Mouse (Mus musculus): ENCODE measurements at regions not wholly inside any gene's neighbourhood (a gene's known extent, or its start where the extent isn't known, plus 50 kb on each side); places are given as distances from the start of the nearest gene placed in this dataset.

- TF ChIP-seq POLR2A (IDR thresholded peaks at IDR 0.05; ENCODE audit: low read depth, low read length) (no peak), CTCF (IDR thresholded peaks at IDR 0.05; ENCODE audit: extremely low read depth, insufficient read depth, insufficient read length, insufficient replicate concordance) (no peak)
- 70% methylated on average over 1 of the region's 1 CpGs for WGBS
Observed at GRCm38 (mm10) chr11:111577883-111578282, 511.9 kb downstream of the Kcnj2 start.

GRCm38 (mm10) chr11:111582980-111583379, 517.0 kb downstream of the Kcnj2 start:
- WGBS, result 82% methylated on average over 4 of the region's 4 CpGs
- TF ChIP-seq POLR2A (IDR thresholded peaks at IDR 0.05; ENCODE audit: low read depth, low read length) (no peak), CTCF (IDR thresholded peaks at IDR 0.05; ENCODE audit: extremely low read depth, insufficient read depth, insufficient read length, insufficient replicate concordance) (no peak)
- no peak for DNase-seq (ENCODE audit: low read depth in 1 of 2, low spot score in 2 of 2)
- Histone ChIP-seq H3K4me3 (ENCODE audit: extremely low read depth, insufficient read depth, insufficient read length) (no peak overlapping the region), H3K36me3 (ENCODE audit: control insufficient read depth, insufficient read depth, low read length) (no peaks in the 10 kb centered on the region), H3K27me3 (ENCODE audit: control insufficient read depth, insufficient read depth, low read length) (no peaks in the 10 kb centered on the region), H3K27ac (ENCODE audit: insufficient read depth, low read length) (no peak overlapping the region), H3K4me1 (ENCODE audit: control insufficient read depth, insufficient read depth, insufficient read length) (no peaks in the 10 kb centered on the region)

More at GRCm38 (mm10) chr11:111577883-111578282, 511.9 kb downstream of the Kcnj2 start:
- DNase-seq (ENCODE audit: low read depth in 1 of 2, low spot score in 2 of 2), result no peak
- no peak overlapping the region for H3K27ac ChIP-seq (ENCODE audit: insufficient read depth, low read length)
- no peak overlapping the region for H3K4me3 ChIP-seq (ENCODE audit: extremely low read depth, insufficient read depth, insufficient read length)
- H3K27me3 ChIP-seq (ENCODE audit: control insufficient read depth, insufficient read depth, low read length), result no peaks in the 10 kb centered on the region
- no peaks in the 10 kb centered on the region for H3K36me3 ChIP-seq (ENCODE audit: control insufficient read depth, insufficient read depth, low read length)
- no peaks in the 10 kb centered on the region for H3K4me1 ChIP-seq (ENCODE audit: control insufficient read depth, insufficient read depth, insufficient read length)

GRCm38 (mm10) chr11:111583606-111584005, 517.6 kb downstream of the Kcnj2 start:
- TF ChIP-seq POLR2A (IDR thresholded peaks at IDR 0.05; ENCODE audit: low read depth, low read length) (no peak), CTCF (IDR thresholded peaks at IDR 0.05; ENCODE audit: extremely low read depth, insufficient read depth, insufficient read length, insufficient replicate concordance) (no peak)
- Histone ChIP-seq H3K4me3 (ENCODE audit: extremely low read depth, insufficient read depth, insufficient read length) (no peak overlapping the region), H3K4me1 (ENCODE audit: control insufficient read depth, insufficient read depth, insufficient read length) (no peaks in the 10 kb centered on the region), H3K27ac (ENCODE audit: insufficient read depth, low read length) (no peak overlapping the region), H3K36me3 (ENCODE audit: control insufficient read depth, insufficient read depth, low read length) (no peaks in the 10 kb centered on the region), H3K27me3 (ENCODE audit: control insufficient read depth, insufficient read depth, low read length) (no peaks in the 10 kb centered on the region)
- WGBS, result 76% methylated on average over 13 of the region's 13 CpGs
- DNase-seq (ENCODE audit: low read depth in 1 of 2, low spot score in 2 of 2), result no peak

- TF ChIP-seq POLR2A (IDR thresholded peaks at IDR 0.05; ENCODE audit: low read depth, low read length) (no peak), CTCF (IDR thresholded peaks at IDR 0.05; ENCODE audit: extremely low read depth, insufficient read depth, insufficient read length, insufficient replicate concordance) (no peak)
- Histone ChIP-seq H3K27me3 (ENCODE audit: control insufficient read depth, insufficient read depth, low read length) (no peaks in the 10 kb centered on the region), H3K27ac (ENCODE audit: insufficient read depth, low read length) (no peak overlapping the region), H3K36me3 (ENCODE audit: control insufficient read depth, insufficient read depth, low read length) (no peaks in the 10 kb centered on the region), H3K4me3 (ENCODE audit: extremely low read depth, insufficient read depth, insufficient read length) (no peak overlapping the region), H3K4me1 (ENCODE audit: control insufficient read depth, insufficient read depth, insufficient read length) (no peaks in the 10 kb centered on the region)
- DNase-seq (ENCODE audit: low read depth in 1 of 2, low spot score in 2 of 2), result no peak
Observed at GRCm38 (mm10) chr11:111599456-111599855, 533.5 kb downstream of the Kcnj2 start.

GRCm38 (mm10) chr11:111605146-111605545, 539.2 kb downstream of the Kcnj2 start:
- H3K27ac ChIP-seq (ENCODE audit: insufficient read depth, low read length), result no peak overlapping the region
- WGBS, result 89% methylated on average over 11 of the region's 11 CpGs
- no peaks in the 10 kb centered on the region for H3K4me1 ChIP-seq (ENCODE audit: control insufficient read depth, insufficient read depth, insufficient read length)
- no peak overlapping the region for H3K4me3 ChIP-seq (ENCODE audit: extremely low read depth, insufficient read depth, insufficient read length)
- no peaks in the 10 kb centered on the region for H3K36me3 ChIP-seq (ENCODE audit: control insufficient read depth, insufficient read depth, low read length)
- no peak for DNase-seq (ENCODE audit: low read depth in 1 of 2, low spot score in 2 of 2)
- TF ChIP-seq CTCF (IDR thresholded peaks at IDR 0.05; ENCODE audit: extremely low read depth, insufficient read depth, insufficient read length, insufficient replicate concordance), result no peak
- no peak for TF ChIP-seq POLR2A (IDR thresholded peaks at IDR 0.05; ENCODE audit: low read depth, low read length)
- no peaks in the 10 kb centered on the region for H3K27me3 ChIP-seq (ENCODE audit: control insufficient read depth, insufficient read depth, low read length)

DNA sequence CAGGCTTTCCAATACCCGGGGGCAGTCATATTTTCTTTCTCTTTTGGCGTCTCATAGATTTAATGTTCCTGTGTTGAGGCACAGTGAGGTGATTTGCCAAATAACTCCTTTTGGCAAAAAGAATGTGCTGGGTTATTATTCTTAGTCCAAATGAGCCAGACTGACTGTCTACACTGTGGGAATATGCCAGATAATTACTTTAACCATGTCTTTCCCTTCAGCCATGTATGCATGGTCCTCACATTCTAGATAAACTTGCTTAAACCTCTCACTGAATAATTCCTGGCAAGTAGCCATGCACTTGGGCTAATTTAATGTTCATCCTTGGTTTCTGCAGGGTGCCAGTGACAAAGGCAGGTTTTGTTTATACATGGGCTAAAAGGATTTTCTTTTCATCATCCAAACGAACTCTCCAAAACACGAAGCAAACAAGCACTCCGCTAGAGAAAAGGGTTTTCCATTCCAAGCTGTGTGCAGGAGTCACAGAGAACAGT, 544.6 kb downstream of the Kcnj2 start:
- H3K4me3 ChIP-seq (ENCODE audit: extremely low read depth, insufficient read depth, insufficient read length), result no peak overlapping the region
- H3K4me1 ChIP-seq (ENCODE audit: control insufficient read depth, insufficient read depth, insufficient read length), result no peaks in the 10 kb centered on the region
- 89% methylated on average over 5 of the region's 5 CpGs for WGBS
- no peaks in the 10 kb centered on the region for H3K27me3 ChIP-seq (ENCODE audit: control insufficient read depth, insufficient read depth, low read length)
- no peak overlapping the region for H3K27ac ChIP-seq (ENCODE audit: insufficient read depth, low read length)
- no peak for TF ChIP-seq CTCF (IDR thresholded peaks at IDR 0.05; ENCODE audit: extremely low read depth, insufficient read depth, insufficient read length, insufficient replicate concordance)
- no peak for TF ChIP-seq POLR2A (IDR thresholded peaks at IDR 0.05; ENCODE audit: low read depth, low read length)
- no peaks in the 10 kb centered on the region for H3K36me3 ChIP-seq (ENCODE audit: control insufficient read depth, insufficient read depth, low read length)
- no peak for DNase-seq (ENCODE audit: low read depth in 1 of 2, low spot score in 2 of 2)

- no peaks in the 10 kb centered on the region for H3K4me1 ChIP-seq (ENCODE audit: control insufficient read depth, insufficient read depth, insufficient read length)
- DNase-seq (ENCODE audit: low read depth in 1 of 2, low spot score in 2 of 2), result no peak
- H3K4me3 ChIP-seq (ENCODE audit: extremely low read depth, insufficient read depth, insufficient read length), result no peak overlapping the region
- TF ChIP-seq CTCF (IDR thresholded peaks at IDR 0.05; ENCODE audit: extremely low read depth, insufficient read depth, insufficient read length, insufficient replicate concordance) (no peak), POLR2A (IDR thresholded peaks at IDR 0.05; ENCODE audit: low read depth, low read length) (no peak)
- 67% methylated on average over 7 of the region's 7 CpGs for WGBS
- H3K27me3 ChIP-seq (ENCODE audit: control insufficient read depth, insufficient read depth, low read length), result no peaks in the 10 kb centered on the region
- H3K27ac ChIP-seq (ENCODE audit: insufficient read depth, low read length), result no peak overlapping the region
- no peaks in the 10 kb centered on the region for H3K36me3 ChIP-seq (ENCODE audit: control insufficient read depth, insufficient read depth, low read length)
Observed at GRCm38 (mm10) chr11:111643603-111644002, 577.6 kb downstream of the Kcnj2 start.

All from spleen, adult 2 months (tissue).